In genomic region chr14:99745209-99745608, GRCm38 (mm10) we compare ENCODE assay signal across 22 mouse cellular contexts.
DNase-seq lines count a peak whose midpoint lies in the region; ATAC-seq and TF ChIP-seq lines count a peak whose summit lies in the region.
"Had no signal": no experiment of that assay in that cellular context is flagged by ENCODE, and none has a peak within 500 bp of the region (broad histone marks: within the 10 kb centered on the region; RNA-seq: fewer than 3 reads in every experiment).

No protein-coding gene starts in this region.

- no peak for TF ChIP-seq EP300 in heart, postnatal 0 days (IDR thresholded peaks at IDR 0.05; ENCODE audit: low read depth)
- no peak for TF ChIP-seq EP300 in CH12.LX (IDR thresholded peaks at IDR 0.05; ENCODE audit: low read length)

- no peaks in the 10 kb centered on the region for H3K9me3 ChIP-seq in heart, postnatal 0 days (replicated peaks; ENCODE audit: control insufficient read depth, low read length)
- H3K9me3 ChIP-seq in lung, embryonic 14.5 days (ENCODE audit: low read depth, low read length): no peaks in the 10 kb centered on the region
- H3K9me3 ChIP-seq in CH12.LX (replicated peaks; ENCODE audit: low read length): no peaks in the 10 kb centered on the region
- no peaks in the 10 kb centered on the region for H3K9me3 ChIP-seq in hindbrain, embryonic 11.5 days (ENCODE audit: control insufficient read depth, low read length)
- H3K9me3 ChIP-seq: embryonic facial prominence, embryonic 12.5 days; forebrain, embryonic 10.5 days; midbrain, embryonic 15.5 days; neural tube, embryonic 15.5 days had no signal

- H3K4me2 ChIP-seq in heart, postnatal 0 days (ENCODE audit: low read depth, low read length): no peak overlapping the region
- no peak overlapping the region for H3K4me2 ChIP-seq in lung, embryonic 14.5 days
- no peak overlapping the region for H3K4me2 ChIP-seq in CH12.LX (ENCODE audit: insufficient read depth, low read depth, poor library complexity, severe bottlenecking)
- no peak overlapping the region for H3K4me2 ChIP-seq in hindbrain, embryonic 11.5 days (replicated peaks; ENCODE audit: low read depth, low read length)
- H3K4me2 ChIP-seq: embryonic facial prominence, embryonic 12.5 days; liver, embryonic 11.5 days; midbrain, embryonic 15.5 days; neural tube, embryonic 15.5 days had no signal

- peaks cover 13% of the 10 kb centered on the region; the same call in 1 of the 2 replicates for H3K27me3 ChIP-seq in heart, postnatal 0 days (ENCODE audit: control insufficient read depth, insufficient read depth, low read length)
- no peaks in the 10 kb centered on the region for H3K27me3 ChIP-seq in lung, embryonic 14.5 days (ENCODE audit: insufficient read depth, low read length)
- H3K27me3 ChIP-seq in CH12.LX (replicated peaks): no peaks in the 10 kb centered on the region
- H3K27me3 ChIP-seq in hindbrain, embryonic 11.5 days (ENCODE audit: control insufficient read depth, insufficient read depth, low read length): no peaks in the 10 kb centered on the region
- H3K27me3 ChIP-seq: embryonic facial prominence, embryonic 12.5 days; midbrain, embryonic 15.5 days; neural tube, embryonic 15.5 days had no signal

- no peaks in the 10 kb centered on the region for H3K36me3 ChIP-seq in heart, postnatal 0 days (replicated peaks; ENCODE audit: control insufficient read depth, insufficient read depth, low read length)
- no peaks in the 10 kb centered on the region for H3K36me3 ChIP-seq in lung, embryonic 14.5 days (ENCODE audit: insufficient read depth)
- H3K36me3 ChIP-seq in CH12.LX (replicated peaks in 1 of 2; ENCODE audit: control insufficient read depth in 1 of 2, insufficient read depth in 1 of 2, low read length in 1 of 2): no peaks in the 10 kb centered on the region
- H3K36me3 ChIP-seq in hindbrain, embryonic 11.5 days (ENCODE audit: control insufficient read depth, insufficient read depth, low read length): no peaks in the 10 kb centered on the region
- H3K36me3 ChIP-seq: embryonic facial prominence, embryonic 12.5 days; forebrain, embryonic 10.5 days; midbrain, embryonic 15.5 days; neural tube, embryonic 15.5 days had no signal

- TF ChIP-seq POLR2A in lung, adult 2 months (IDR thresholded peaks at IDR 0.05; ENCODE audit: borderline replicate concordance, extremely low read depth, low read depth, low read length): no peak
- no peak for TF ChIP-seq POLR2A in CH12.LX (IDR thresholded peaks at IDR 0.05; ENCODE audit: low read depth, low read length)

- intact Hi-C loops in heart, postnatal 14 days (cut with DNase I): no loop called here

- H3K27ac ChIP-seq in heart, postnatal 0 days (ENCODE audit: low read depth): no peak overlapping the region
- H3K27ac ChIP-seq in lung, embryonic 14.5 days (ENCODE audit: low read depth): no peak overlapping the region
- no peak overlapping the region for H3K27ac ChIP-seq in CH12.LX (ENCODE audit: insufficient read depth, low read depth)
- H3K27ac ChIP-seq in hindbrain, embryonic 11.5 days (ENCODE audit: low read depth, low read length): no peak overlapping the region
- H3K27ac ChIP-seq: embryonic facial prominence, embryonic 12.5 days; forebrain, embryonic 10.5 days; gastrocnemius, adult 2 months; heart, adult 2 months; macrophage; midbrain, embryonic 15.5 days; neural tube, embryonic 15.5 days had no signal

- H3K4me3 ChIP-seq in heart, postnatal 0 days (ENCODE audit: low read depth, low read length): no peak overlapping the region
- no peak overlapping the region for H3K4me3 ChIP-seq in lung, embryonic 14.5 days (ENCODE audit: low read depth, low read length)
- no peak overlapping the region for H3K4me3 ChIP-seq in lung, adult 2 months (replicated peaks; ENCODE audit: extremely low read depth, low read depth, low read length)
- no peak overlapping the region for H3K4me3 ChIP-seq in CH12.LX (replicated peaks in 1 of 3; ENCODE audit: low read depth in 2 of 3, low read length in 2 of 3, poor library complexity in 1 of 3)
- no peak overlapping the region for H3K4me3 ChIP-seq in hindbrain, embryonic 11.5 days (ENCODE audit: low read depth, low read length)
- H3K4me3 ChIP-seq: embryonic facial prominence, embryonic 12.5 days; forebrain, embryonic 10.5 days; gastrocnemius, adult 2 months; heart, adult 2 months; midbrain, embryonic 15.5 days; neural tube, embryonic 15.5 days had no signal

- WGBS in heart, postnatal 0 days: 69% methylated on average over 7 of the region's 7 CpGs
- 59% methylated on average over 7 of the region's 7 CpGs for WGBS in lung, embryonic 14.5 days
- WGBS in lung, adult 2 months: 60% methylated on average over 7 of the region's 7 CpGs
- WGBS in hindbrain, embryonic 11.5 days: 86% methylated on average over 7 of the region's 7 CpGs

- no peak overlapping the region for H3K9ac ChIP-seq in heart, postnatal 0 days (replicated peaks; ENCODE audit: low read depth, low read length)
- H3K9ac ChIP-seq in lung, embryonic 14.5 days: no peak overlapping the region
- no peak overlapping the region for H3K9ac ChIP-seq in CH12.LX (ENCODE audit: insufficient read depth, low read depth)
- H3K9ac ChIP-seq in hindbrain, embryonic 11.5 days (ENCODE audit: low read depth, low read length): no peak overlapping the region
- H3K9ac ChIP-seq: embryonic facial prominence, embryonic 12.5 days; midbrain, embryonic 15.5 days; neural tube, embryonic 15.5 days had no signal

- no peaks in the 10 kb centered on the region for H3K79me2 ChIP-seq in CH12.LX (replicated peaks; ENCODE audit: control insufficient read depth, extremely low read depth, insufficient read depth, poor library complexity, severe bottlenecking)

- in situ Hi-C loops in CH12.LX (cut with MboI; ENCODE audit: low pct_ligation_motif_present, low pct_unique_long_range_greater_than_20kb, low sequenced_read_pairs): no loop called here

- no peak for ATAC-seq in heart, postnatal 0 days (ENCODE audit: insufficient read depth, low read depth)
- ATAC-seq in lung, embryonic 14.5 days (ENCODE audit: insufficient read depth): no peak
- ATAC-seq in hindbrain, embryonic 11.5 days (ENCODE audit: low FRiP score): no peak
- ATAC-seq: CD4-positive, CD25-positive, alpha-beta regulatory T cell, adult 4 months; inflammation-experienced regulatory T-cells, adult 6 months; midbrain, embryonic 15.5 days had no signal

- no peaks in the 10 kb centered on the region for H3K4me1 ChIP-seq in heart, postnatal 0 days (ENCODE audit: control insufficient read depth, insufficient read depth)
- H3K4me1 ChIP-seq in lung, embryonic 14.5 days (ENCODE audit: insufficient read depth): no peaks in the 10 kb centered on the region
- H3K4me1 ChIP-seq in lung, adult 2 months (ENCODE audit: control insufficient read depth, insufficient read depth, low read length): no peaks in the 10 kb centered on the region
- H3K4me1 ChIP-seq in CH12.LX (ENCODE audit: control insufficient read depth in 1 of 2, insufficient read depth in 2 of 2): peaks cover 0 to 11% of the 10 kb centered on the region in 2 experiments; a peak in 2 of 4 replicates
- H3K4me1 ChIP-seq in hindbrain, embryonic 11.5 days (replicated peaks; ENCODE audit: control insufficient read depth, insufficient read depth, low read length): no peaks in the 10 kb centered on the region
- H3K4me1 ChIP-seq: embryonic facial prominence, embryonic 12.5 days had no signal

- peak; percentile 22; the same call in 1 of the 2 replicates for TF ChIP-seq CTCF in heart, postnatal 0 days (IDR thresholded peaks at IDR 0.05; ENCODE audit: low read depth)
- peak; percentile 17; the same call in 1 of the 2 replicates for TF ChIP-seq CTCF in lung, embryonic 14.5 days (IDR thresholded peaks at IDR 0.05; ENCODE audit: low read depth)
- no peak for TF ChIP-seq CTCF in lung, adult 2 months (IDR thresholded peaks at IDR 0.05; ENCODE audit: insufficient read depth, low read length)
- peak in 1 of 2 experiments; percentile 35; a peak in 1 of 4 replicates for TF ChIP-seq CTCF in CH12.LX (conservative IDR thresholded peaks at IDR 0.05 in 1 of 2, IDR thresholded peaks at IDR 0.05 in 1 of 2; ENCODE audit: low read depth in 2 of 2, low read length in 2 of 2)

- dilution Hi-C loops in CH12.LX (cut with MboI; ENCODE audit: extremely low pct_ligation_motif_present, extremely low pct_unique_long_range_greater_than_20kb, low sequenced_read_pairs): no loop called here

- no peak; the same call in none of the 2 replicates for TF ChIP-seq RAD21 in CH12.LX (IDR thresholded peaks at IDR 0.05; ENCODE audit: low read depth, low read length)

- DNase-seq in heart, postnatal 0 days (ENCODE audit: low spot score): no peak
- DNase-seq in heart, postnatal 14 days: no peak
- peak; percentile 56 for DNase-seq in lung, embryonic 14.5 days
- no peak for DNase-seq in lung, adult 2 months
- peak; percentile 11 for DNase-seq in CH12.LX (ENCODE audit: extremely low read depth)
- peak; percentile 71 for DNase-seq in adipocyte (ENCODE audit: low spot score)
- no peak for DNase-seq in retina, postnatal 1 day
- no peak for DNase-seq in hindbrain, embryonic 11.5 days (ENCODE audit: low spot score)
- DNase-seq: adrenal gland, postnatal 14 days; cerebellum, postnatal 25 days; gastrocnemius, adult 2 months; heart, adult 2 months; heart, postnatal 10 days; kidney, postnatal 36 days had no signal

TF ChIP-seq in CH12.LX, 34 proteins besides CTCF, POLR2A, EP300 and RAD21:
- TF ChIP-seq GABPA (IDR thresholded peaks at IDR 0.05; ENCODE audit: insufficient replicate concordance, low read depth, low read length): no peak
- TF ChIP-seq SMC3 (IDR thresholded peaks at IDR 0.05; ENCODE audit: low read depth, low read length): peak; percentile 35

Comparison
In these comparisons a context has a peak if more than half of its experiments do, and no peak if none do; other contexts are left out.
1. DNase-seq: peak in lung, embryonic 14.5 days (single experiment), CH12.LX (single experiment) and adipocyte (single experiment); none in heart, postnatal 0 days (single experiment), heart, postnatal 14 days (0 of 2), lung, adult 2 months (single experiment), retina, postnatal 1 day (single experiment) and hindbrain, embryonic 11.5 days (single experiment).